Mouse (Mus musculus) erythroblast, embryonic 14.5 days (primary cell): Measurements from ENCODE around the gene Usp34. TPM values are rescaled to one million over a fixed set of nuclear protein-coding genes. Genes with fewer than 3 reads are reported as not detected.
"Not testable (repeated sequence)": the region's sequence is repeated elsewhere in the genome, so short reads cannot be mapped to it uniquely, and the experiment has no call there.

Experiments
- H3K27me3 ChIP-seq: 2 replicates; pipeline ENCODE4 v1.6.1; 2012; ENCODE audit warnings: inconsistent platforms; ENCODE audit not compliant: control insufficient read depth
- H3K36me3 ChIP-seq: 2 replicates; pipeline ENCODE4 v1.6.1; 2012; ENCODE audit warnings: mild to moderate bottlenecking, inconsistent platforms; ENCODE audit not compliant: control insufficient read depth
- H3K4me1 ChIP-seq: 2 replicates; pipeline ENCODE4 v1.6.1; 2012; ENCODE audit warnings: inconsistent platforms; ENCODE audit not compliant: control insufficient read depth
- H3K4me3 ChIP-seq: replicated peaks from 2 replicates; pipeline ENCODE3; 2012; ENCODE audit warnings: moderate library complexity, mild to moderate bottlenecking, inconsistent platforms
- H3K9me3 ChIP-seq: 2 replicates; pipeline ENCODE4 v1.6.1; 2012; ENCODE audit warnings: low read length, inconsistent platforms, mixed read lengths; ENCODE audit not compliant: control insufficient read depth
- GATA1 ChIP-seq: IDR thresholded peaks from 2 replicates; pipeline ENCODE4 v1.6.1; 2012; ENCODE audit warnings: low read length, inconsistent platforms, mixed read lengths
- TAL1 ChIP-seq: IDR thresholded peaks from 3 replicates; pipeline ENCODE4 v1.6.1; 2012; ENCODE audit warnings: low read length, inconsistent platforms, mixed read lengths
- polyA plus RNA-seq: library from polyadenylated mRNA; stranded (reverse); fragments of >175 nt; gene quantifications from 2 replicates; pipeline ENCODE4 v1.2.3, GENCODE M21; 2012

The Usp34 gene
- polyA plus RNA-seq: 0.13 and 0.22 TPM in 2 replicates

DNA sequence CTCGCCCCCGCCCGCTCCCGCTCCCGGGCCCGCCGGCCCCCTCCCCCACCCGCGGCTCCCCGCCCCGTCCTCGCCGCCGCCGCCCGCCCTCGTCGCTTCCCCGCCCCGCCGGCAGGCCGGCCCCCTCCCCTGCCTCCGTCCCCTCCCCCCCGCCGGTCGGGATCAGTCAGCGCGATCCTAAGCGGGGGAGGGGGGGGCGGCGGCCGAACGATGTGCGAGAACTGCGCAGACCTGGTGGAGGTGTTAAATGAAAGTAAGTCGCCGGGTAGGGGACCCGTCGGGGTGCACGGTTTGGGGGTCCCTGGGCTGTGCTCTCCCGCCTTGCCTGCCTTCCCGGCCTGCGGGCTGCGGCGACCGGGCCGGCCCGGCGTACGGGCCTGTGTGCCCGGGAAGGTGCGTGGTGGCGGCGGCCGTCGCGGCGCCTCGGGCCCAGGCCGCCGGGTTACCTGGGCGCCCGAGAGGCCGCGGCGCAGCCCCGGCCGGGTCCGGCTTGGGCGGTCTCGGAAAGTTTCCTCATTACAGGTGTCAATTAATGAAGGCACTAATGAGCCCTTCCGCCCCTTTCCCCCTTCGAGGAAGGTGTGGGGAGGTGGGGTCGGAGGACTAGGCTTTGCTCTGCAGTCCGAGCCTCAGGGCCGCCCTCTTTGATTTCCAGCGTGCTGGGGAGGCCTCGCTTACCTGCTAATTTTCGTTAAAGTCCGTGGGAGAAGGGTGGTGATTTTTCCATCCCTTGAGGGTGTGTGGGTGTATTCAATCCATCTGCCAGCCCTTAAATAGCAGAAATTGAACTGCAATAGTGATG lies at the start of gene Usp34:
Gene Usp34, plus strand, starts transcription at position 132 of the 802 bp plus-strand sequence.
- Histone ChIP-seq H3K36me3 (peaks cover 24% of the 10 kb centered on the region), H3K9me3 (no peaks in the 10 kb centered on the region), H3K27me3 (no peaks in the 10 kb centered on the region), H3K4me1 (peaks cover 38% of the 10 kb centered on the region), H3K4me3 (peak within 1 kb of the TSS; percentile 96)
- no peak for TF ChIP-seq TAL1
- TF ChIP-seq GATA1: no peak

DNA sequence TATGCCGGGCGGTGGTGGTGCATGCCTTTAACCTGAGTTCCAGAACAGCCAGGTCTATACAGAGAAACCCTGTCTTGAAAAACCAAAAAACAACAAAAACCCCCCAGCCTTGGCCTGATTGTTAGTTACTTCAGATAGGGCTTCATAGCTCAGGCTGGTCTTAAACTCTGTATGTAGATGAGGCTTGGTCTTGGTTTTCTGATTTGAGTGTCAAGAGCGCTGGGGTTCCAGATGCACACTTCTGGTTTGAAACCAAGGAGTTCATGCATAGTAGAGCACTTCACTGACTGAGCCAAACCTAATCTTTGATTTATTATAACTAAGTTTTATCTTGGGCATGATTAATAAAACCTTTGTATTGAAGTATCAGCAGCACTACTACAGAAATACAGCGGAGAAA lies 47.6 kb upstream of the Usp34 start:
- peaks cover 57% of the 10 kb centered on the region for H3K36me3 ChIP-seq
- H3K27me3 ChIP-seq: no peaks in the 10 kb centered on the region
- H3K4me1 ChIP-seq: peaks cover 51% of the 10 kb centered on the region
- no peaks in the 10 kb centered on the region for H3K9me3 ChIP-seq
- peak overlapping the region; percentile 100 for H3K4me3 ChIP-seq
- TF ChIP-seq TAL1 (no peak), GATA1 (no peak)

DNA sequence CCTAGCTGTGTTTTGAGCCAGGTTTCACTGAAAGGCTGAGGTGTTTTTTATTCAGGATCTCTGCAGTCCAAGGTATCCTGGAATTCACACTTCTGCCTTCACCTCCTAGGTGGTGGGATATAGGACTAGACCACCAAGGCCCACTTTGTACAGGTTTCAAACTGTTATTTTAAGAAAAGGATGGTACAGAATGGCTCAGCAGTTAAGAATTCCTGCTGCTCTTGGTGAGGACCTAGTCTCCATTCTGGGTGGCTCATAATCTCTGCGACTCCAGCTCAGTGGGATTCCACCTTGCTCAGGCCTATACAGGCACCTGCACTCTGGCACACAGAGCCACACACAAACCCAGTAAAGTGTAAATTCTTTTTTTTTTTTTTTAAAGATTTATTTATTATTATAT lies 47.2 kb upstream of the Usp34 start:
- peaks cover 61% of the 10 kb centered on the region for H3K36me3 ChIP-seq
- no peaks in the 10 kb centered on the region for H3K27me3 ChIP-seq
- H3K9me3 ChIP-seq: no peaks in the 10 kb centered on the region
- H3K4me3 ChIP-seq: peak overlapping the region; percentile 100
- H3K4me1 ChIP-seq: peaks cover 47% of the 10 kb centered on the region
- no peak for TF ChIP-seq GATA1
- TF ChIP-seq TAL1: no peak

DNA sequence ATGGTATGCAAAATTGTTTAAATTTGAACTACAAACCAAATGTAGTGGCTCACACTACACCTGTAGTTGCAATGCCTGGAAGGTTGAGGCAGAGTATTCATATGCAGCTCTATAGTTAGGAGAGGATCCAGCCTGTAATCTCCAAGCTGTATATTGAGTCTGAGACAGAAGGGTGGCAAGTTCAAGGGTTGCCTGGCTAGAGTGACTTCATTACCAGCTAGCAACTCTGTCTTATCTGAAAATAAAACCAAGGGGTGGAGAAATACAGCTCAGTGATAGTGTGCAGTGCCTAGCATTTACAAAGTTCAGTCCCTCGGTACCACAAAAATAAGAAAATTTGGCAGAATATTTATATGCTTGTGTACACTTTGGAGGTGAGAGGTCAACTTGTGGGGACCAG lies 46.5 kb upstream of the Usp34 start:
- Histone ChIP-seq H3K4me3 (peak overlapping the region; percentile 38), H3K36me3 (peaks cover 68% of the 10 kb centered on the region), H3K4me1 (peaks cover 40% of the 10 kb centered on the region), H3K9me3 (no peaks in the 10 kb centered on the region), H3K27me3 (no peaks in the 10 kb centered on the region)
- TF ChIP-seq TAL1: no peak

DNA sequence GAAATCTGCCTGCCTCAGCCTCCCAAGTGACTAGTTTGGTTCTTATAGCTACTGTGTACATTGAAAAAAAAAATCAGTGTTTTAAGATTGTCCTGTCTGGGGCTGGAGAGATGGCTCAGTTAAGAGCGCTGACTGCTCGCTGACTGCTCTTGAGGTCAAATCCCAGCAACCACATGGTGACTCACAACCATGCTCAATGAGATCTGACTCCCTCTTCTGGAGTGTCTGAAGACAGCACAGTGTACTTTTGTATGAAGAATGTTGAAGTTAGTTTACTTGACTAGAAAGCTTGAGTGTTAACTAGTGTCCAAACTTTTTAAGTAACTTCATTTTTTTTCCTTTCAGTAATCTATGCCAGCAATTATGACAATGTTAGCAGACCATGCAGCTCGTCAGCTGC lies 45.2 kb upstream of the Usp34 start:
- Histone ChIP-seq H3K9me3 (no peaks in the 10 kb centered on the region), H3K36me3 (peaks cover 81% of the 10 kb centered on the region), H3K4me1 (peaks cover 40% of the 10 kb centered on the region), H3K4me3 (no peak overlapping the region), H3K27me3 (no peaks in the 10 kb centered on the region)
- TF ChIP-seq GATA1 (no peak), TAL1 (no peak)

DNA sequence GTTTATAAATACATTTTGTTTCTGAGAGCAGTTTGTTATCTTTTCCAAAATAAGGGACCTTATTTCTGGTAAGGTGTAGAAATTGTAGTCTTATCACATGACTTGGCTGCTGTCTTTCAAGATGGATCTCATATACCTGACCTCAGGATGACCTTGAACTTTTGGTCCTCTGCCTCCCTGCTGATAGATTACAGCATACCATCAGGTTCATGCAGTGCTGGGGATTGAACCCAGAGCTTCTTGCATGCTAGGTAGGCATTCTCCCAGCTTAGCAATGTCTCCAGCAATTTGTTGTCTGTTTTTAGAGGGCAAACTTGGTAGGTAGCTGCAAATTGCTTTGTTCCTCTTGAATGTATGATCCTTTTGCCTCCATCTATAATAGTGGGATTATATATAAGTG lies 41.7 kb upstream of the Usp34 start:
- no peak for TF ChIP-seq GATA1
- H3K27me3 ChIP-seq: no peaks in the 10 kb centered on the region
- peaks cover 95% of the 10 kb centered on the region for H3K36me3 ChIP-seq
- peaks cover 16% of the 10 kb centered on the region for H3K4me1 ChIP-seq
- no peaks in the 10 kb centered on the region for H3K9me3 ChIP-seq
- H3K4me3 ChIP-seq: no peak overlapping the region

DNA sequence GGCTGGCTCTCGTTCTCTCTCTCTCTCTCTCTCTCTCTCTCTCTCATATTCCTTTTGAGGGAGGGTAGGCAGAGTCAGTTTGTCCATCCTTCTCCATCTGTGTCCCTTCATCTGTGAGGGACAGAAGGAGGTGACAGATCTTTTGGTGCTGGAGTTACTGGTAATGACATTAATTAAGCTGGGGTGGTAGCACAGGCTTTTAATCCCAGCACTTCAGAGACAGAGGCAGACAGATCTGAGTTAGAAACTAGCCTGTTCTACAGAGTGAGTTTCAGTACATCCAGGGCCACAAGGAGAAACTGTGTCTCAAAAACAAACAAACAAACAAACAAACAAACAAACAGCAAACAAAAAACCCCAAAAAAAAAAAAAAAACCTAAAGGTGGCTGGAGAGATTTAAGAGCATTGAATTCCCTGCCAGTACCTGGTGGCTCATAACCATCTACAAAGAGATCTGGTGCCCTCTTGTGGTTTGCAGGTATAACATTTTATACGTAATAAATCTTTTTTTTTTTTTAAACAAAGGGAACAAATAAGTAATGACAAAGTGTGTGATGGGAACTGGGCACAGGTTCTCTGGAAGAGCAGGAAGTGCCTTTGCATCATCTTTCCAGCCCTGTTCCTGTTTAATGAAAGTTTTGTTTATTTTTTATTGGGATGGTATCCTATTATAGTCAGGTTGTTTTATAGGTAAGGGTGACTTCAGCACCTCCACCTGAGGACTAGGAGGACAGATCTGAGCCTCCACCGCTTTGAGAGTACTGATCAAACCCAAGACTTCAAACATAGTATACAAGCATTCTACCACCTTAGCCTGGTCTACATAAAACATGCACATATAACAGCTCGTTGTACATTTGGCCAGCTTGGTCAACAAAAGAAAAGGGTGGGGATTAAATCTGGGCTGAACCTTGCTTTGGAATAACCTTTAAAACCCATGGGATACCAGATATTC lies 34.6 kb upstream of the Usp34 start:
- H3K9me3 ChIP-seq: no peaks in the 10 kb centered on the region
- no peaks in the 10 kb centered on the region for H3K27me3 ChIP-seq
- no peak for TF ChIP-seq GATA1
- TF ChIP-seq TAL1: no peak
- no peak overlapping the region for H3K4me3 ChIP-seq
- no peaks in the 10 kb centered on the region for H3K4me1 ChIP-seq
- peaks cover 97% of the 10 kb centered on the region for H3K36me3 ChIP-seq

DNA sequence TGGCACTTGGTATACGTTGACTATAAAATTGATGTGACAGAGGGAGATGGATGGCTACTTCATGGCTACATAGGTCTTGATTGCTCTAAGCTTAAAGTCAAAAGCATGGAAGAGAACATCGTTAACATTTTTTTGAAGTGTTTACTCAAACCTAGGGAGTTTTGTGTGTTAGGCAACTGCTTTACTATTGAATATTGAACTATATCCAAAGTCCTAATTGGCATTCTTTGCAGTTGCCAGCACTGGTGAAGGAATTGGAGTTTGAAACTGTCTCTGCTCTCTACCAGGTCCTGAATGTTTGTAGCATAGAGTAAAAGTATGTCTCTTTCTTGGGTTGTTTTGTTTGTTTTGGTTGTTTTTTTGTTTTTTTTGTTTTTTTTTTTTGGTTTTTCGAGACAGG lies 30.9 kb upstream of the Usp34 start:
- peaks cover 100% of the 10 kb centered on the region for H3K36me3 ChIP-seq
- H3K9me3 ChIP-seq: no peaks in the 10 kb centered on the region
- H3K4me3 ChIP-seq: no peak overlapping the region
- H3K4me1 ChIP-seq: no peaks in the 10 kb centered on the region
- H3K27me3 ChIP-seq: no peaks in the 10 kb centered on the region
- TF ChIP-seq TAL1: no peak
- no peak for TF ChIP-seq GATA1

DNA sequence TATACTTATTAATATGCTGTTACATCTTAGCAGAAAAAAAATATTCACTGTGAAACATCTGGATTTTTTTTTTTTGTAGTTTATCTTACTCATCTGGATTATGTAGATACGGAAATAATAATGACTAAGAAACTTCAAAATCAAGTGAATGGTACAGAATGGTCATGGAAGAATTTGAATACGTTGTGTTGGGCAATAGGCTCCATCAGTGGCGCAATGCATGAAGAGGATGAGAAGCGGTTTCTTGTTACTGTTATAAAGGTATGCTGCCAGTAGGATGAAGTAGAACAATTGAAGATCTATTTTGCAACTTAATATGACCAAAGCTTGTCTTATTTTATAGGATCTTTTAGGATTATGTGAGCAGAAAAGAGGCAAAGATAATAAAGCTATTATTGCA lies 22.2 kb upstream of the Usp34 start:
- no peaks in the 10 kb centered on the region for H3K27me3 ChIP-seq
- no peaks in the 10 kb centered on the region for H3K9me3 ChIP-seq
- no peaks in the 10 kb centered on the region for H3K4me1 ChIP-seq
- peaks cover 98% of the 10 kb centered on the region for H3K36me3 ChIP-seq
- no peak for TF ChIP-seq GATA1
- TF ChIP-seq TAL1: no peak
- H3K4me3 ChIP-seq: no peak overlapping the region

DNA sequence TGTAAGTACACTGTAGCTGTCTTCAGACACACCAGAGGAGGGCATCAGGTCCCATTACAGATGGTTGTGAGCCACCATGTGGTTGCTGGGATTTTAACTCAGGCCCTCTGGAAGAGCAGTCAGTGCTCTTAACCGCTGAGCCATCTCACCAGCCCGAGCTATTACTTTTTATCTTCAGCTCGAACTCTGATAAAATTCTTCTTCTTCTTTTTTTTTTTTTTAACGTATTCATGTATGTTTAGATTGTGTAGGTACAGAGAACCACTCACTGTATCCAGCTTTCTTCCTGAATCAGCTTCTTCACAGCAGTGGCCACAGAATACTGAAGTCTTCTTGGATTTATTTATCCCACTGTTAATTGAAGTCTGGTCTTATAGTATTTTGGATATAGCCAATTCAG lies 17.8 kb upstream of the Usp34 start:
- not testable (repeated sequence) for H3K4me1 ChIP-seq, H3K4me3 ChIP-seq, H3K27me3 ChIP-seq, H3K9me3 ChIP-seq
- H3K36me3 ChIP-seq: peaks cover 100% of the 10 kb centered on the region
